Mouse (Mus musculus) lung, embryonic 15.5 days (tissue): ENCODE data around the gene Gm10715. TPM values are rescaled to one million over a fixed set of nuclear protein-coding genes. Genes with fewer than 3 reads are reported as not detected.
"Not testable (repeated sequence)": the region's sequence is repeated elsewhere in the genome, so short reads cannot be mapped to it uniquely, and the experiment has no call there.

Experiments used
- ATAC-seq: fragments of 200-750 bp; cut with Nextera tagmentation; 2 replicates; pipeline ENCODE4 v1.8.0; 2017; ENCODE audit warnings: moderate number of reproducible peaks, borderline replicate concordance; ENCODE audit not compliant: low FRiP score, low TSS enrichment; ENCODE audit errors: extremely low read depth
- H3K27ac ChIP-seq: fragments of 300-500 bp; sonication (generic); 2 replicates; pipeline ENCODE4 v1.5.1; 2015; ENCODE audit warnings: moderate library complexity, mild to moderate bottlenecking, inconsistent platforms
- H3K27me3 ChIP-seq: fragments of 300-500 bp; sonication (generic); 2 replicates; pipeline ENCODE4 v1.6.1; 2015; ENCODE audit warnings: inconsistent platforms
- H3K36me3 ChIP-seq: fragments of 300-500 bp; sonication (generic); 2 replicates; pipeline ENCODE4 v1.6.1; 2015; ENCODE audit warnings: inconsistent platforms
- H3K4me1 ChIP-seq: fragments of 300-500 bp; sonication (generic); 2 replicates; pipeline ENCODE4 v1.6.1; 2015; ENCODE audit warnings: inconsistent platforms
- H3K4me2 ChIP-seq: fragments of 300-500 bp; sonication (generic); 2 replicates; pipeline ENCODE4 v1.6.1; 2015; ENCODE audit warnings: inconsistent platforms, mild to moderate bottlenecking, moderate library complexity
- H3K4me3 ChIP-seq: fragments of 300-500 bp; sonication (generic); 2 replicates; pipeline ENCODE4 v1.5.1; 2015; ENCODE audit warnings: mild to moderate bottlenecking, inconsistent platforms
- H3K9ac ChIP-seq: fragments of 300-500 bp; sonication (generic); 2 replicates; pipeline ENCODE4 v1.6.1; 2015; ENCODE audit warnings: inconsistent platforms
- H3K9me3 ChIP-seq: fragments of 300-500 bp; sonication (generic); 2 replicates; pipeline ENCODE4 v1.6.1; 2016; ENCODE audit warnings: inconsistent platforms
- WGBS: fragments of 180-500 bp; shearing (Covaris S2); methylation state at CpG from one replicate; pipeline ENCODE4 v1.1.7; 2015; 5-methylcytosine and 5-hydroxymethylcytosine counted together
- microRNA-seq: library from miRNA; unstranded; fragments of <30 nt; microRNA quantifications from one replicate; pipeline ENCODE4, GENCODE M21; 2016
- polyA plus RNA-seq: library from polyadenylated mRNA; unstranded; fragments of >200 nt; fragmentation: Nextera tagmentation; extraction: Ambion mirVana; gene quantifications from 2 replicates; pipeline ENCODE4 v1.2.1, GENCODE M21; 2015

Gm10715 gene
- polyA plus RNA-seq, 1 experiment from 2014 or later = not detected

DNA sequence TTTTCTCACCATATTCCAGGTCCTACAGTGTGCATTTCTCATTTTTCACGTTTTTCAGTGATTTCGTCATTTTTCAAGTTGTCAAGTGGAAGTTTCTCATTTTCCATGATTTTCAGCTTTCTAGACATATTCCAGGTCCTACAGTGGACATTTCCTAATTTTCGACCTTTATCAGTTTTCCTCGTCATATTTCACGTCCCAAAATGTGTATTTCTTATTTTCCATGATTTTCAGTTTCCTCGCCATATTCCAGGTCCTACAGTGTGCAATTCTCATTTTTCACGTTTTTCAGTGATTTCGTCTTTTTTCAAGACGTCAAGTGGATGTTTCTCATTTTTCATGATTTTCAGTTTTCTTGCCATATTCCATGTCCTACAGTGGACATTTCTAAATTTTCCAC is 9.5 kb upstream of the Gm10715 start:
- H3K36me3 ChIP-seq, H3K4me1 ChIP-seq, H3K27me3 ChIP-seq, H3K4me3 ChIP-seq, H3K27ac ChIP-seq, H3K9me3 ChIP-seq, H3K4me2 ChIP-seq, H3K9ac ChIP-seq, ATAC-seq: not testable (repeated sequence)
- WGBS = 68% methylated on average over 9 of the region's 9 CpGs

GRCm38 (mm10) chr9:3029276-3030000 is 7.2 kb upstream of the Gm10715 start:
- H3K4me1 ChIP-seq, H3K36me3 ChIP-seq, H3K27ac ChIP-seq, H3K4me3 ChIP-seq, H3K27me3 ChIP-seq, H3K9ac ChIP-seq, ATAC-seq, H3K4me2 ChIP-seq, H3K9me3 ChIP-seq: not testable (repeated sequence)
- WGBS = 64% methylated on average over 14 of the region's 16 CpGs

DNA sequence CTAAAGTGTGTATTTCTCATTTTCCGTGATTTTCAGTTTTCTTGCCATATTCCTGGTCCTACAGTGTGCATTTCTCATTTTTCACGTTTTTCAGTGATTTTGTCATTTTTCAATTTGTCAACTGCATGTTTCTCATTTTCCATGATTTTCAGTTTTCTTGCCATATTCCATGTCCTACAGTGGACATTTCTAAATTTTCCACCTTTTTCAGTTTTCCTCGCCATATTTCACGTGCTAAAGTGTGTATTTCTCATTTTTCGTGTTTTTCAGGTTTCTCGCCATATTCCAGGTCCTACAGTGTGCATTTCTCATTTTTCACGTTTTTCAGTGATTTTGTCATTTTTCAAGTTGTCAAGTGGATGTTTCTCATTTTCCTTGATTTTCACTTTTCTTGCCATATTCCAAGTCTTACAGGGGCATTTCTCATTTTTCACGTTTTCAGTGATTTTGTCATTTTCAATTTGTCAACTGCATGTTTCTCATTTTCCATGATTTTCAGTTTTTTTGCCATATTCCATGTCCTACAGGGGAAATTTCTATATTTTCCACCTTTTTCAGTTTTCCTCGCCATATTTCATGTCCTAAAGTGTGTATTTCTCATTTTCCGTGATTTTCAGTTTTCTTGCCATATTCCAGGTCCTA is 5.9 kb upstream of the Gm10715 start:
- ATAC-seq = 0 out of 2 replicates have a peak, but pooled peaks have one; percentile 43
- H3K27me3 ChIP-seq, H3K4me2 ChIP-seq, H3K9me3 ChIP-seq, H3K4me3 ChIP-seq, H3K27ac ChIP-seq, H3K9ac ChIP-seq, H3K4me1 ChIP-seq, H3K36me3 ChIP-seq: not testable (repeated sequence)
- 74% methylated on average over 3 of the region's 10 CpGs for WGBS

DNA sequence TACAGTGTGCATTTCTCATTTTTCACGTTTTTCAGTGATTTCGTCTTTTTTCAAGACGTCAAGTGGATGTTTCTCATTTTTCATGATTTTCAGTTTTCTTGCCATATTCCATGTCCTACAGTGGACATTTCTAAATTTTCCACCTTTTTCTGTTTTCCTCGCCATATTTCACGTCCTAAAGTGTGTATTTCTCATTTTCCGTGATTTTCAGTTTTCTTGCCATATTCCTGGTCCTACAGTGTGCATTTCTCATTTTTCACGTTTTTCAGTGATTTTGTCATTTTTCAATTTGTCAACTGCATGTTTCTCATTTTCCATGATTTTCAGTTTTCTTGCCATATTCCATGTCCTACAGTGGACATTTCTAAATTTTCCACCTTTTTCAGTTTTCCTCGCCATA is 2.4 kb upstream of the Gm10715 start, which contains the start of gene Gm17535:
Gene Gm17535 (plus strand): TSS at position 301 of the 400 bp plus-strand sequence.
- H3K36me3 ChIP-seq, ATAC-seq, H3K4me1 ChIP-seq, H3K4me2 ChIP-seq, H3K4me3 ChIP-seq, H3K27me3 ChIP-seq, H3K9me3 ChIP-seq, H3K9ac ChIP-seq, H3K27ac ChIP-seq: not testable (repeated sequence)
- WGBS = 53% methylated on average over 1 of the region's 8 CpGs

DNA sequence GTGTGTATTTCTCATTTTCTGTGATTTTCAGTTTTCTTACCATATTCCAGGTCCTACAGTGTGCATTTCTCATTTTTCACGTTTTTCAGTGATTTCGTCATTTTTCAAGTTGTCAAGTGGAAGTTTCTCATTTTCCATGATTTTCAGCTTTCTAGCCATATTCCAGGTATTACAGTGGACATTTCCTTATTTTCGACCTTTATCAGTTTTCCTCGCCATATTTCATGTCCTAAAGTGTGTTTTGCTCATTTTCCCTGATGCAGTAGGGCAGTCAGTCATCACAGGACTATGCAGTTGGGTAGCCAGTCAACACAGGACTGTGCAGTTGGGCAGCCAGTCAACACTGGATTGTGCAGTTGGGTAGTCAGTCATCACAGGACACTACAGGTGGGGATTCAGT is 1.5 kb downstream of the Gm10715 start:
- WGBS = 70% methylated on average over 4 of the region's 4 CpGs
- H3K27me3 ChIP-seq, H3K9me3 ChIP-seq, H3K9ac ChIP-seq, ATAC-seq, H3K27ac ChIP-seq, H3K4me2 ChIP-seq, H3K36me3 ChIP-seq, H3K4me1 ChIP-seq, H3K4me3 ChIP-seq: not testable (repeated sequence)

Small RNAs within 50 kb of the gene (microRNA-seq; reads per million reads assigned to microRNA genes)
- not detected for gene Mir101c

Other genes with a start within 250 kb of the Gm10715 start
- gene Gm10722, start 36.0 kb upstream of the Gm10715 start, polyA plus RNA-seq = not detected in 2 replicates
- not detected in 2 replicates for gene Gm11168, start 33.5 kb upstream of the Gm10715 start, polyA plus RNA-seq
- gene Gm10721, start 23.7 kb upstream of the Gm10715 start, polyA plus RNA-seq = 0.26 TPM in 1 of 2 replicates, not detected in the other
- not detected in 2 replicates for gene Gm10720, start 21.2 kb upstream of the Gm10715 start, polyA plus RNA-seq
- 0.28 TPM in 1 of 2 replicates, not detected in the other for gene Gm10719, start 19.5 kb upstream of the Gm10715 start, polyA plus RNA-seq
- gene Gm10718, start 13.3 kb upstream of the Gm10715 start, polyA plus RNA-seq = 0.36 TPM in 1 of 2 replicates, not detected in the other
- gene Gm10717, start 11.5 kb upstream of the Gm10715 start, polyA plus RNA-seq = 0.44 TPM in 1 of 2 replicates, not detected in the other
- gene Gm17535, start 2.3 kb upstream of the Gm10715 start, polyA plus RNA-seq = not detected in 2 replicates